Mouse (Mus musculus) right cerebral cortex, adult 18-20 months (tissue): ENCODE measurements around the gene Add1.
A peak's percentile ranks its signal among the peaks of the same experiment; 100 is the strongest.

Experiments
- DNase-seq: peaks from one replicate; pipeline ENCODE4 v3.0.0; 2022; ENCODE audit warnings: mixed read lengths

Gene Add1

DNA sequence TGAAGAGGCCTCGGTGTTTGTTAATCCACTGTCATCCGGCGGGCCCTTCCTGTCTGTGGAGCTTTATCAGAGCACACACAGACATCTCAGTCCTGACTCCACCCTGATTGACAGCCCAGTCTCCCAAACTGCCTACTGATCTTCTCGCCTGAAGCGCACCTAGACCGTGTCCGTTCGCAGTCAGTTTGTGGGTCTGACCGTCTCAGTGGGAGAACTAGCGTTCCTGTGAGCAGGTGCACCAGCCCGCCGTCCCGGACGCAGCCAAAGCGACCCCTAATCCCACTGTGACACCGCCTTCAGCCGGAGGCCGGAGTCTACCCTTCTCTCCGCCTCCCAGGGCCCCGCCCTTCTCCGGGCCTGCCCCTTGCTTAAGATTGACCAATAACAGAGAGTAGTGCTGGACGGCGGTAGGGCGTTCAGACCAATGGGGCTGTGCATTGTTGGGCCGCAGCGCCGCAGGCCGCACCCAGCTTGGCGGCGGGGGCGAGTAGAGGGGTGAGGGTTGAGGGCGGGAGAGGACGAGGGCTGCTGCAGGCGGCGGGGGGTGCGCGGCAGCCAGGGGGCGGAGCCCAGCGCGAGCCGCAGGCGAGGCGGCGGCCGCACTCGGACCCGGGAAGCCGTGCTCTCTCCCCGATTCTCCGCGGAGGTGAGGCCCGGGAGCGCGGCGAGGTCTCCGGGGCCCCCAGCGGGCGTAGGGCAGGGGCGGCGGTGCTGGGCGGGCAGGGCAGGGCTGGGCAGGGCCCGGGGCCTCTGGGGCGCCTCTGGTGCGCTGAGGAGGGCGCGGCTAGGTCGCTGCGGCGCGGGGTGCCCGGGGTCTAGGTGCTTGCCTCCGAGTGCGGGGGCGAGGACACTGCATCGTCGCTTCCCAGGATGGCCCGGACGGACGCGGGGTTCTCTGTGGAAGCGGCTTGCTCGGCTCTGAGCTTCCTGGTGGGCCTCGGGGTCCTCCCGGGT lies at the start of gene Add1:
Add1 (plus strand) TSS at position 397 of the 954 bp plus-strand sequence.
- DNase-seq, result peak; percentile 97

DNA sequence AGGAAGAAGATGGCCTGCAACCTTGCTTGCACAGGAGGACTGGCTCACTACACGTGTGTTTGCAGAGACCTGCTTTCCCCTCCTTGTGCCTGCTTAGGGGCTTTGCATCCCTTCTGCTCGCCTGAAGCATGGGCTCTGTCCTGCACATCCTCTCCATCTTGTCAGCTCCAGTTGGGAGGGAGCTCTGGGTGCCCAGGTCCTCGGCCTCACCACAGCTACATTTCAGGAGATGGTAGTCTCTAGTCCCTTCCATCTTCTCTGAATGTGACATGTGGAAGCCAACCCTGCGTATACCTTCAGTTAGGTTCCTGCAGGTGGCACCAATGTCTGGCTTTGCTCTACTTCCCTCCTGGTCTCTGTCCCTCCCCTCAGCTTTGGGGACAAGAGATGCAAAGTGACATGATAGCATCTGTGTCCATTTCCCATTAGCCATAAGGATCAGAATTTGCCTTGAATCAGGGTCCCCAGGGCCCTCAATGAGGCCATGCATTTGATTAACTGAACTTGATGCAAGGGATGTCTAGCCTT lies 49.4 kb upstream of the Add1 start:
- DNase-seq, result no peak

DNA sequence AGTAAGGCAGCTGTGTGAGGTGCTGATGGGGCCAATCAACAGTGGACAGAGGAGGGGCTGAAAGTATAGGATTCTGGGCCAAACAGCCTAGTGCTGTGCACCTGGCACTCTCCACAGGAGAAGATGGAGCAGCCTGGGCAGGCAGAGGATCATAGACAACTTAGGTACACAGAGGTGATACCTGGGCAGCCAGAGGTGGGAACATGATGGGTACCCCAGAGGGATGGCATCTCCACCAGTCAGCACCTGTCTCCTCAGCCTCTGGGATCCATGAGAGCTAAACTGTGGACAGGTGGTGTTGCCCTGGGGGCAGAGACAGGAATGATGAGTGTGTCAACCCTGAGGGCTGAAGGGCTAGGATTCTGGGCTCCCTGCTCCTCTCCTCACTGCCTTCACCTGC lies 49.0 kb upstream of the Add1 start:
- DNase-seq, result no peak

DNA sequence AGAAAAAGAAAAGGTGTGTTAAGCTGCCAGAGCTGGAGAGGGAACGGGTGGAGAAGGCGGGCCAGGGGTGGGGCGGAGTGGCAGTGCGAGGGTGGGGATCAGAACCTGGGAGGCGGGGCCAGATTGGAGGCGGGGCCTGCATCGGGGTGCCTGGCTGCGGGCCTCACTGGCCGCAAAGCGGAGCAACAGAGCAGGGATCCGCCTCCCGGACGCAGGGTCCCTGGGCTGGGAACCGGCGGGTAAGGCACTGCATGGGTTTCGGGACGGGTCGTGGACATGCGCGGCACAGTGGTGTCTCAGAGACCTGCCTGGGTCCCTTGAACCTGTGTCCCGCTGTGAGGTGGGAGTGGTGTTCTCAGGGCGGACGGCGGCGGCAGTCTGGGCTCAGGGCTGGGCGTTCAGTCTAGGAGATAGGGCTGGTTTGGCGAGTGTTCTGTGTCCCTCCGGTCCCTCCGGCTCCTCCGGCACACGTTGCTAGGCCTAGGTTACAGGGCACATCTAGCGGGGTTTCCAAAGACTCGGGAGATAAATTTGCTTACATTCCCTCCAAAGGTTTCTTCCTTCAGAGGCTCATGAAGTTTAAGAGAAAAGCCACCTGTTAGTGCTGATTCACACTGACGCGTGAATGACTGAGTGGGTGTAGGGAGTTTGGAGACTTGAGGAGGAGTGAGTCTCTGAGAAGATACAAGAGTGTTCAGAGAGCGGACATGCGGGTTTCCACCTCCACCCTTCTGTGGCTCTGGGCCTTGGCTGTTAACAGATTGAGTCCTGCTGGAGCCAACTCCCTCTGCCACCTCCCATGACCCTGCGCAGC lies 47.6 kb upstream of the Add1 start, which contains the start of gene Sh3bp2:
Sh3bp2 (plus strand) TSS at position 176 of the 814 bp plus-strand sequence.
- peak; percentile 86 for DNase-seq

DNA sequence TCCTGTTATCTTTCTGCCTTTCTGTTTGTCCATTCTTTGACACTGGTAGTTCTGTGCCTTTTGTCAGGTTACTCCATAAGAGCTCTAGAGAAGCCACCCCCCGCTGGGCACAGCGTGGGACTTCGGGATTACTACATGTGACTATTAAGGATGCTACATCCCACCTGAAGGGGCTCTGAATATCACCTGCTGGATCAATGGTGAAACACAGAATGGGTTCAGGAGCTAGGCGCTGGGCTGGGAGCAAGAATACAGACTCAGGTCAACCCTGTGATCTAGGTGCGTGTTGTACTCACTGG lies 47.0 kb upstream of the Add1 start:
- no peak for DNase-seq

DNA sequence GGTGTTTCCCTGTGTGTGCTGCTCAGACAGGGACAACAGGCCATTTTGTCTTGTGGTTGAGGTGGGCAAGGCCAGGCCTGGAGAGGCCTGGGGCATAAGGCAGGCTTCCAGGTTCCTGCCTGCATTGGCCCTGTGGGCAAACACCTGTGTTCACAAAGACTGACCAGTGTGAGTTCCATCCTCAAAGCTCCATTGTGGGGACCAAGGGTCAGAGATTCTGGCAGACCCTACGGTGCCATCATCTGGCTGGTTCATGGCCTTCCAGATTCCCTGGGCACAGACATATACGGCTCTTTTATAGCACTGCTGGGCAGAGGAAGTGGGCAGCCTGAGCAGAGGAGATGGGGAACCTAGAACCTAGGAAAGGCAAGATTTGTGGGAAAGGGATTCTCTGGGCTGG lies 46.1 kb upstream of the Add1 start:
- no peak for DNase-seq

DNA sequence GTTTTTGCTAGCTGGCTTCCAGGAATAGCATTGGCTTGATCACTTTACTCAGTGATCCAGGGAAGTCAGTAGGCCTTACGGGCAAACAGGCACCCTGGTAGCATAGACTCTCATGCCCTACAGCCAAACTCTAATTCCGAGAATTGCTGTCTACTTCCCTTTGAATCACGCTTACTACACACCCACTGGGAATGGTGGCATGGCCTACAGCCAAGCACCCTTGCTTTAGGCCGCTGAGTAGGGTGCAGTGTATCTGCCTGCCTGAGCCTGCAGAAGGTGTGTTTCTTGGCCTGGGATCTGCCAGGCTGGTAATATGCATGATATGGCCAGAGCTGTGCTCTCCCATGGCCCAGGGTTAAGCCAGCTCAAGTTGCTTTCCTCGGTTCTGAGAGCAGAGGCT lies 44.7 kb upstream of the Add1 start:
- no peak for DNase-seq

DNA sequence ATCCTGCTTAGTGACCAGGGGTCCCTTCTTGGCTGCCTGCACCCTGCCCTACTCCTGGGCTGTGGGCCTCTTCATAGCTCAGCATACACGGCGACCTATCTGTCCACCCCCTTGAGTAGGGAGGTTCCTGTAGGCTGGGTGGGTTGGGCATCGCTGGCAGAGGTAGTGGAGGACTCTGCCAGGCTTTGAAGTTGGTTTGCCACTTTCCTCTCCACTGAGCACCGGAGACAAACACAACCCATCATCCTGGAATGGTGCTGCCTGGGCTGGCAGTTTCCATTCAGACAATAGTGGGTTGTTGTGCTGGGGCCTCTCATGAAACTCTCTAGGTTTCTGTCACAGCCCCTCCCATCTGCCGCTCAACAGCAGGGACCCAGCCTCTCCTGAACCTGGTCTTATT lies 43.3 kb upstream of the Add1 start:
- DNase-seq, result no peak

DNA sequence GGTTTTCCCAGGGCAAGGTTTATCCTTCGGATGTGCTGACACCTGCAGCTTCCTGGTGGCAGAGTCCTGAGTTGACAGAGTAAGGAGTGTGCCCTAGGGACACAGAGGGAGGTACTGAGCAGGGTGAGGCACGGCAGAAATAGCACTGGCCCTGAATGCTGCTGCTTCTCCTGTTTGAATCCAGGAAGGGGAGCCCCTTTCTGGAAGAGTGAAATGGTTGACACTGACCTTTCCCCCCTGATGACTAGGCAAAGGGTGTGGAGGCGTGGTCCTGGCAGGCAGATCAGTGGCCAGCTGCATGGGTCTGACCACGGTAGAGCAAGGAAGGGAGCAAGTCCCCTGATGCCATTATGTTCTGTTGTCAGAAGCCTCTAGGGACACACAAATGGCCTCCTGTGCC lies 42.8 kb upstream of the Add1 start:
- no peak for DNase-seq

DNA sequence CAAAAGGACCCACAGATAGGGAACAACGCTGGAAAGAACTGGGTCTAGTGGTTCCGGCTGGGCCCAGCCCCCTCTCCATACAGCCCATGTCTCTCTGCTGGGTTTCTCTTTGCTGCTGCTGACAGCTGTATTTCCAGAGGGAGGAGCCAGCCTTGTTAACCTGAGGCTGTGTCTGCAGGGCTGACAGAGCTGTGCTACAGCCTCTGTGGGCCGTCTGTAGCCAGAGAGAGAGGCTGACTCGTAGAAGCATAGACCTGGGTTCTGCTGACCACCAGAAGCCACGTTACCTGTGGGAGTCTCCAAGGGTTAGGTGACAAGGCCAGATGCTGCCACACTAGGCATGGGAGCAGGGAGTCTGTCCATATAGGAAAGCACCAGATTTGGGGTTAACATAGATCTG lies 40.4 kb upstream of the Add1 start:
- DNase-seq, result no peak

DNA sequence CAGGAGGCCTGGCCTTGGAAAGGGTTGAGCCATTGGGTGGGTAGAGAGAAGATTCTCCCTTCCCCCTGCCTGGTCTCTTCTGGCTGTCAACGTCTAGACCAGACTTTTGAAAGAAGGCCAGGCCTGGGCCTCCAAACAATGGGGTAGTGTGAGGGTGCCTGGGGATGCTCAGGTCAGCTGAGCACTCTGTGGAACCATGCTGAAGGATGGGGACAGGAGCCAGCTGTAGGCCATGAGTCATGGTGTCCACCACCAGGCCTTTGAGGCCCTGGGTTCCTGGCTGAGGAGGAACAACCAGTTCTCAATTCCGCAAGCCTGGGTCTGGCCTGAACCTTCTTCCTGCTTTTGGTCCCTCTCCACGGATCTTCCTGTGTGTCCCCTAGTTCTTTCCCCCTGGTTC lies 39.6 kb upstream of the Add1 start:
- DNase-seq, result peak; percentile 64

DNA sequence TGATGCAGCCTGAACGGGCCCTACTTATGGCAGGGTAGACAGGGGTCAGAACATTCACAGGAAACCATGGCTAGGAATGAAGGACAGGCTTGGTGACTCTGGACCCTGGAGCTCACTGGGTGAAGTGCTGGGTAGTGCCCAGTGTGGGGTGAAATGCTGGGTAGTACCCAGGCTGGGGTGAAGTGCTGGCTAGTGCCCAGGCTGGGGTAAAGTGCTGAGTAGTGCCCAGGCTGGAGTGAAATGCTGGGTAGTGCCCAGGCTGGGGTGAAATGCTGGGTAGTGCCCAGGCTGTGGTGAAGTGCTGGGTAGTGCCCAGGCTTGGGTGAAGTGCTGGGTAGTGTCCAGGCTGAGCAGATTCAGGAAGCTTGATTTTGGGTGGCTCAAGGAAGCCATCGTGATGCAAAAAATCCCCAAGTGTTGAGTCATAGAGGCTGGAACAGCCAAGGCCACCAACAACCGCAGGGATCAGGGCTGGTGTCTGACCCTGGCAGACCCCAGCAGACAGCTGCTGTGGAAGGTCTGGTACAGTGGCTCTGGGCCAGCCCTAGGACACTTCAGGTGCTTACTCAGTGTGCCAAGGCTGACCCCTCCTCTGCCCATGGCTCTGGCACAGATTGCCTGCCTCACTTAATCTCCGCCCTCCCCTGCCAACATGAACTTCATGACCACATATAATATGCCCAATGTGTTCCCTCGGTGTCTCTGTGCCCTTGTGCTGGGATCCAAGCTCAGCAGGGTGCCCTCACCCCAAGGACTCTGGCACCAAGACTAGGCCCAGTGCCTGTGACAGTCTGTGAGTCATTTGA lies 38.5 kb upstream of the Add1 start:
- DNase-seq, result no peak

DNA sequence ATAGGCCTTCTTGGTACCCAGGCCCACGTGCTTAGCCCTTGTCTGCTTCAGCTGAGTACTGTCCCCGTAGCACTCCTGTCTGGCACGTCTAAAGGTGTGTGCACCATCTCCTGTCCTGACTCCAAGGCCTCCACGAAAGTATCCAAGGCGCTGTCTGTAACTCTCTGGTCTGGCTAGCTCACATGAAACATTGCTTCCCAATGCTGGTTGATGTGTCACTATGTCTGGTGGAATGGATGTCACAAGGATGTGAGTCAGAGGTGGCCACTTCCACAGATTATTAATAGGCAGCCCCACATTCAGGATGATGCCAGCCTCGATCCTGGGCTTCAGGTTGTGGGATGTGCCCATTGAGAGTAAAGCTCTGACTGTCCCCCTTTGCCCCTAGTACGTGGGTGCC lies 37.6 kb upstream of the Add1 start:
- DNase-seq, result no peak

DNA sequence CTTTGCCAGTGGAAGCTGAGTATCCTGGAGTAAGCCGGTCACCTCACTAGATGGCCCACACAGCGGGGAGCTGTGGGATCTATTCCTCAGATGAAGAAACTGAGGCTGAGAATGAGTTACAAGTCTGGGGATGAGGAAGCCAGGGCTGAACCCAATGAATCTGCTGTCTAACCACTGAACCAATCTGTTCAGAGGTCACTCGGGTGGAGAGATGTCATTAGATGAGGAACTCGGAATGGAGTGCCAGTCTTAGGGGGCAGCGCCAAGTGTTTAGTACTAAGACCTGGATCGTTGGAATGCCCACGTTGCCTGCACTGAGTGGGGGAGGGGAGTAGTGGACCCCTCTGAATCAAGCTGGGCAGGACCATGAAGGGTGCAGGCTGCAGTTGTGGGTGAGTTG lies 35.4 kb upstream of the Add1 start:
- no peak for DNase-seq

DNA sequence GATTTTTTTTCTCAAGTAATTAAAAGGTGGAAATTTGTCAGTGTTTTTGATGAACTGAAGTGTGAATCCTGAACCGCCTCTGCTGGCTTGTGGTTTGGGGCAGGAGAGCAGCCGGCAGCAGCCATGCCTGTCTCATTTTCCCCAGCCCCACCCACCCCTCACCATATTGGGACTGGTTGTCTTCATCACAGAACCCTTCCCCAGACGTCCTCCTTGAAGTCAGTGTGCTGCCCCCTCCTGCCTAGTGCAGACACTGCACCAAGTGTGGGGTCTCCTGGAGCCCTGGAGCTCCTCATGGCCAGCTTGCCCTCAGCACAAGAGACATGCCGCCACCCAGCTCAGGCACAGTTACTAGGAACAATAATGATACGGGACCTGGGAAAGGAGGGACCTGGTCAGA lies 34.9 kb upstream of the Add1 start:
- no peak for DNase-seq

DNA sequence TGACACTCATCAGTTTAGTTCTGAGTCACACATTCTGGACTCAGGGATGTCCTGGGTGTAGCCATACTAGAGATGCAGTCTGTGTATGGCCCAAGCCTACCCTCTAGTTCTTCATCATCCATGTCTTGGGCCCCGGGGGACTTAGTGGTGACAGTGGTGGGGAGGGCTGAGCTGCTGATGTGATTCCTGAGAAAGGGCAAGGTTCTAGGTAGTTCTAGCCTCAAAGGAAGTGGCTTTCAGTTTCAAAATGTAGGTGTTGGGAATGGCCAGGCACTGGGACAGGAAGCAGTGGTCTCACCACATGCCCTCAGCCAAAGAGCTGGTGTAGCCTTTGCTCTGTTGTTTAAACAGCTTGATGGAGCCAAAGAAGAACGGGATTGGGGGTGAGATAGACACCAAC lies 34.3 kb upstream of the Add1 start:
- no peak for DNase-seq

DNA sequence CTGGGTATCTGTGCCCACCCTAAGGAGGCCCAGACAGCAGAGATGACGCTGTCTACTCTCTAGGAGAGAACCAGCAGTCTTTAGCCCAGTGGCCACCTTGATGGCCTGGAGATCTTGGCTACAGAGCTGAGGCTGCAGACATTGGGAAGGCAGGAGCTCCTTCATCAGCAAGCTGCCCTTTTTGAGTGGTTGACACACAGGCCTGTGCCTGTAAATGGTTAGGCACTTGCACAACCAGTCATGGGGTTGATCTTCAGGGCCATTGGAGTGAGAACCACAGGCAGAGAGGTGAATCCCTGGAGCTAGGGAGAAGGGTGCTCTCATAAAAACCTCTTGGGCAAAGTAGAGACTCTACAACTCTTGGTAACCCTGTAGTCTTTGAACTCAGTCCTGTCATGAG lies 31.3 kb upstream of the Add1 start:
- DNase-seq, result no peak

DNA sequence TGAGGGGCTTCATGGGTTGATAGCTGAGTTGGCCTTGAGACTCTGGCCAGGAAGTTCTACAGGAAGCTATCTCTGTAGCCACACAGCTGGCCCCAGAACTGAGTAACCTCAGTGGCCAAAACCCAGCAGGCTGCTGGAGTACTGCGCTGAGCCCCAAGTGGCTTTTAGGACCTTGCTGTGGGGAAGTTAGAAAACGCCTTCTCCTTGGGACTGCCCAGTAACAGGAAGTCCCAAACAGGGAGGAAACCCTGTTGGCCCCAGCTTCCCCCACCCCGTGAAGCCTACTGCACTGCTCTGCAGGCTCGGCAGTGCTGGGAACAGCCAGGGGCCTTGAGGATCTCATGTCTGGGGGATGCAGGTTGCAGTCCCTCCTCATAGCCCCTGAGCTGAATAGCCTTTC lies 30.4 kb upstream of the Add1 start:
- DNase-seq, result no peak

DNA sequence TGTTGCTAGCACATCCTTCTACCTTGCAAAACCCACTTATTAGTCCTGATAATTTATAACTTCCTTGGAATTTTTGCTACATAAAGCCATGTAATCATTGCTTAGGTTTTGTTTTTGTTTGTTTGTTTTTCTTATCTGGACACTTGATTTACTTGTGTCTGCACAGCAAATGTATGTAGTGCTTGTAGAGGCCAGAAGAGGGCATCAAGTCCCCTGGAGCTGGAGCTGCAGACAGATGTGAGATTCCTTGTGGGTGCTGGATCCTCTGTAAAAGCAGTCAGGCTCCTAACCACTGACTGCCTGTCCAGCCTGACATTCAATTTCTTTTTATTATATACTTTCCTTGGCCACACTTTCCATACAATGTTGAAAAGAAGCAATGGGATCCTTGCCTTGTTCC lies 26.1 kb upstream of the Add1 start:
- DNase-seq, result no peak

DNA sequence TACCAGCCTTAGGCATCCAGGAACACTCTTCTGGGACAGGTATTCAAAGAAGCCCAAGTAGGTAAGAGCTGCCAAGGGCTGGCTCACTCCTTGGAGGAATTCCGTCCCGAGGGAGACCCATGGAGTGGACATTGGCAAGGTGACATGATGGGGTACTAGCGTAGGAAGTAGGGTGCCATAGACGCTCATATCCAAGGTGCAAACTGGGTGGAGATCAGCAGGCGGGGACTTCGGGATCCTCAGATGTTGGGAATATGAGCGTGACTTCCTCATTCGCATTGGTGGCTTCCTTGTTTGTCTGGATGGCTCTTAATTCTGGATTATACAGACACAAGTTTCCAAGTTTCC lies 24.4 kb upstream of the Add1 start:
- DNase-seq, result no peak

DNA sequence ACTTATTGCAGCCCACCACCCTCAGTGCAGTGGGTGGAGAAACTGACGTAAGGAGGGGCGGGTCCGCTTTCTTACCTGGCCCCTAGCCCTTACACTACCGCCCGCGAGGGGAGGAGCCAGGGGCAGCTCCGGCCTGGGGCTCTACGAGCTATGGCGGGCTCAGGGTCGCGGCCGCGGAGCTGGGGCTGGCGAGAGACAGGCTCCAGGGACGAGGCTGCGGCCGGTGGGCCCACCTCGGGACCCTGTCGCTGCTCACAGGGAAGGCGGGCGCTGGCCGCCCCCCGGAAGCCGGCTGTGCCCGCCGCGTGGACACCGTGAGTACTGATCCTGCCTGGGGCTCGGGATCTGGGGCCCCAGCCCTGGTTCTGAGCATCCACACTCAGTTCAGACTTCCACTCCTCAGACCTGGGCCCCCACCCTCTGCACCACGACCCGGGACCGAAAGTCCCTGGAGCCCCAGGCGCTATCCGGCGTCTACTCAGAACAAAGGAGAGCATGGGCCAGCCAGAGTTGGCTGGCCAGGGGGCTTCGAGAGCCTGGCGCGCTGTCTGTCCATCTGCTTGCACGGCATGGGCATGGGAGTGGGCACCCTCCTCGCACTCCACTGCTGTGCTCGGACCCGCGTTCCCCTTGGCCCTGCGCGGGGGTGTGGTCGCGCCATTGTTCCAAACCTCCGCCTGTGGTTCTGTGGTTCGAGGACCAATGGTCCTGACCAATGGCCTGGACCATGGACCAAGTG lies 23.8 kb upstream of the Add1 start:
- no peak for DNase-seq

DNA sequence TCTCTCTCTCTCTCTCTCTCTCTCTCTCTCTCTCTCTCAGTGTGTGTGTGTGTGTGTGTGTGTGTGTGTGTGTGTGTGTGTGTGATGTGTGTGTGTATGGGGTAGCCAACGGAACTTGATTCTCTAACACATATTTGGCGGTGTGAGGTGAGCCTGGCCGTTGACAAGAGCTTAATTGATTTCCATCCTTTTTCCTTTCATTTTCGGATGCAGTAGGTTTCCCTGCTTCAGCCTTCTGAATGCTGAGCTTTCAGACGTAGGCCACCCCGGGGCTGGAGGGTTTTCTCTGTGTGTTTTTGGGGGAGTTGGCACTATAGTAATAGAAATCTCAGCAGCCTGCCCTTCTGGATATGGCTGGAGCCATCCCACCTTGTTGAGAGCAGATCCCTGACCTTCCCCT lies 23.2 kb upstream of the Add1 start:
- no peak for DNase-seq

DNA sequence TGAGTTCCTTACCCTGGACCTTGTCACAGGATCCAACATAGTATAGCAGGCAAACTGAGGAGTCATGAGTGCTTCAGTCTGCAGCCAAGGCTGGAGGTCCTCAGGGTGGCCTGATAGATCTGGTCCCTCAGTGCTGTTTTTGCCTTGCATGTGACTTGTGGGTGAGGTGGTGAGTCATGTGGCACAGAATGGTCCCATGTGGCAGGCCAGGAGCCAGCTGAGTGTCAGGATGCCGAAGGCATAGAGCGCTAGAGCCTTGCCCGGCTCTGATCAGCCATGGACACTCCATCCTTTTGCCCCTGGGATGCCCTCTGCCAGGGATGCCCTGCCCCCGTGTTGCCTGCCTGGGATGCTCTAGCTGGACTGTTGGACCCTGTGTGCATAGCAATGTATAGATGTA lies 21.6 kb upstream of the Add1 start:
- DNase-seq, result no peak
